Mouse (Mus musculus): ENCODE results near the gene Ap4b1.
"Not testable (repeated sequence)": the region's sequence is repeated elsewhere in the genome, so short reads cannot be mapped to it uniquely, and the experiment has no call there.

Ap4b1 gene

DNA sequence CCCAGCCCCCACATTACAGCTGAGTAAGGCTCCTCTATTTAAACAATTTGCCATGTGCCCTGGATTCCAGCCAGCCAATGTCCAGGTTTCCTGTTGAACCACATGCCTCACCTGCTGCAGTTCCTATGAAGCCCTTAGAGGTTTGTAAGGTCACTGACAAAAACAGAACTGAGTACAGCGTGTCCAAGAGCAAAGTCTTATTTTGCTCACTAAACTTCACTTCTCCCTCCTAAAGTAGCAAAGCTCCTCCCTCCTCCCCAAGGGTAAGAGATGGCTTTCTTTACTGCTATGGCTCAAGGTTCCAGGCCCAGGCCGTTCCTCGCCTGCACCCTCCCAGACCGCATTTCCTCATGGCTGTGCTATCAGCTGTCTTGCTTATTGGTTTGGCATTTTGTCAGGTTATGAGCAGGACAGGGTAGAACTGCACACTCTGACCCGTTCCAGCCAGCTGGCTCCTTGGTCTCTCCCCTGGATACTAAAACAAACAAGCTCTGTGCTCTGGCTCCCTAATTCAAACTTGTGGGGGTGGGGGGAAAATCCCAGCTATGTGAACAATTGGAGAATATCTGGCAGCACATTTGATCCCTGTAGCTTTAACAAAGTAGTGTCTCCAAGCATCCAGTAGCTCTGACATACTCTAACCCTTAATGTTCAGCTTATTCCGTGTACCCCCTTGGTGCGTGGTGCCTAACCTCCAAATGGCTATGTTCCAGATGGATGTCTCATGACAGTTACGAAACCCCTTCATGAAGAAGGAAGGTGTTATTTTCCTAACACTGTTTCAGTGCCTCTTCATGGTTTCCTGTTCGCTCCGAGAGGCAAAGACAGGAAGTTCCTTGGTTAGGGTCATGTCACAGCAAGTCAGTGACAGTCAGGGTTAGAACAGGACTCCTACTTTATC lies 7.4 kb upstream of the Ap4b1 start:
- DNase-seq (ENCODE audit: low spot score), result no peak

DNA sequence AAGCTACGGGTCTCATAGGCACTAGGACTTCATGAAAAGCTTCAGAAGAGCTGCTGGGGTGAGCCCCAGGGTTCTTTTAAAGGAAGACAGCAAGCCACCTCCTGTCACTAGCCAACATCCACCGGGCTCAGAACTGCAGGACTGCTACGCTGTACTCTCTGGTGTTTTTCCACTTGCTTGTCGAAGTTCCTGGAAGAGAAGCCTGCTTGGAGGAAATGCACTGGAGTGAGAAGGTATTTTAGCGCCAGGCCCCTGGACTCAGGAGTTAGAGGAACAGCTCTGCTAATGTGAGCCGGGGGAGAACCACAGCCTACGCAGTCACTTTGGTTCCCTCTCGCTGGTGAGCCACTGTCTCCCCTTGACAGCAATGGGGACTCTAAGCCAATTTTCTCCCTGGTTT lies 6.5 kb upstream of the Ap4b1 start:
- DNase-seq (ENCODE audit: low spot score), result no peak

DNA sequence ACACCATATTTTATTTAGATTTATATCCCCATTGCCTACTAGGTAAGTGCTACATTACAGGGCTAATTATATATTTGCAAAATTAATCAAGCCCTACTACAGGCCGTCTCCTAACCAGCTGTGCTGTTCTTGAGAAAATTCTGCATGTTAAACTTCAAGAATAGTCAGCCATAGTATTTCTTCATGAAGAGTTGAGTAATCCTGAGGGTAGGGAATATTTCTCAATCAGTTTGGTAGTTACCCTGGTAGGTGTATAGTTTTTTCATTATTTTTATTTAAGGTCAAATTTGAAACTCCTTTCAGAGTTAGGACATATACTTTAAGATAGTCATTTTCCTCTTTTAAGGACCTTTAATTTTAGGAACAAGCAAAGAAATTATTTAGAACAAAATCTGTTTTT lies 3.6 kb upstream of the Ap4b1 start:
- DNase-seq (ENCODE audit: low spot score), result no peak

DNA sequence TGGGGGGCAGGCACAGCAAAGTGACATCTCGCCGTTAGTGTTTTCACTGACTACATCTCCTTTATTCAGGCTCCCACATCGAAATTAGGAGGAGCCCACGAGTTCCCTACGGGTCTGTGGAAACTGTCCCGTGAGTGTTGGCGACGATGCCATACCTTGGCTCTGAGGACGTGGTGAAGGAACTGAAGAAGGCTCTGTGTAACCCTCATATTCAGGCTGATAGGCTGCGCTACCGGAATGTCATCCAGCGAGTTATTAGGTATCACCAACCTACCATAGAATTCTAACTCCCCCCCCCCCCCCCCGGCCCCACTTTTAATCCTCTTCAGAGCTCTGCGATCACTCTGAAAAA lies 455 bp downstream of the Ap4b1 start:
- no peak for DNase-seq (ENCODE audit: low spot score)

DNA sequence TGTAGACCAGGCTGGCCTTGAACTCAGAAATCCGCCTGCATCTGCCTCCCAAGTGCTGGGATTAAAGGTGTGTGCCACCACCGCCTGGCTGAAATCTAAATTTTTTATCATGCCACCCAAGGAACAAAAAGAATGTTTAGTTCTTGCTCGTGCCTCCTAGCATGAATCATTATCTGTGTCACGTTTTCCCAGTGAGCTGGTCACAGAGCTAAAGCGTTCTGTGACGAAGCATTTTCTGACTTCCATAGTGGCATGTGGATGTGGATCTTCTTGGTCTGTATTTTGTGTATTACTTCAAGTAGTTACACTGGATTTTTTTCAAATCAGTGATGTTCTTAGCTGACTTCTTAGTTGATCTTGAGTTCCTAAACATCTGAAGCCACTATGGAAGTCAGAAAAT lies 1.6 kb downstream of the Ap4b1 start:
- DNase-seq (ENCODE audit: low spot score), result no peak

DNA sequence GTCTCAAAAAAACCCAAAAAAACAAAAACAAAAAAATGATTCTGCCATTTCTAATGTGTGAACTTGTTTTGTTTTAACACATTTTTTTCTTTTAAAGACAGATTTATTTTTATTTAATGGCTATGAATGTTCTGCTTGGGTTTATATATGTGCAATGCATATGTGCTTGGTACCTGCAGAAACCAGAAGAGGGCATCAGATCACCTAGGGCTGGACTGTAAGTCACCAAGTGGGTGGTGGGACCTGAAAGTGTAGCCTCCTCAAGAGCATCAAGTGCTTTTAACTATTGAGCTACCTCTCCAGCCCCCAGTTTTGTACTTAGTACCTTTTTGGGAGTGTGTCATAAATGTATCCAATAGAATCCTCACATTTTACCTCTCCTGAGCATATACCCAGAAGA lies 18.2 kb downstream of the Ap4b1 start:
- DNase-seq (ENCODE audit: low spot score), result no peak

DNA sequence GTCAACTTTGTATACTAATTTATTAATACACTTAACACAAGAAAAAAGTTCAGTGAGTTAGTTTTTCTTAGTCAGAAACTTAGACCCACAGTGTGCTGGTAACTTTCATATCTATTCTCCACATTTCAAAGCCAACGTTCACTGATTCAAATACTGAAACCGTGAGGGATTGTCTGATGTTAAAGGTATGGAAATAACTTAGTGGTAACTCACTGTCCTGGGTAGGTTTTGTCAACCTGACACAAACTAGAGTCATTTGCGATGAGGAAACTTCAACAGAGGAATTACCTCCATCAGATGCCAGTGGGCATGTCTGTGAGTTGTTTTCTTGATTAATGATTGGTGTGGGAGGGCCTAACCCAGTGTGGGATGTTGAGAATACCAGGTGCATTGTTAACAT lies 19.7 kb downstream of the Ap4b1 start:
- no peak for DNase-seq (ENCODE audit: low spot score)

DNA sequence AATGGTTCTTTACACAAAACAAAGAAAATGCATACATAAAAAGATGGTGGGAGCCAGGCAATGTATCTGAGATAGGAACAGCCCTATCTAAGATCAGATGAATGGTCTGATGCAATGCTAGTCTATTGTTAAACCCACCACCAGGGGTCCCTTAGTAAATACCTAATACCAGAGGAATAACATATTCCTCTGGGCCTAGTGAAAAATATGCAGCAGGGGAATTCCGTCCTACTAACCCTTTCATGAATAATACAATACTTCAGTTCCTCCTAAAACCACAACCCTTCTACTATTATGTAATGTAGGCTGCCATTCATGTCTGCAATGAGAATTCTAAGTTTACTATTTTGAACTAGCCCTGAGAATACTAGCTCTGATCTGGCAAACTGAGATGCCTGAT lies 21.4 kb downstream of the Ap4b1 start:
- DNase-seq (ENCODE audit: low spot score), result not testable (repeated sequence)

DNA sequence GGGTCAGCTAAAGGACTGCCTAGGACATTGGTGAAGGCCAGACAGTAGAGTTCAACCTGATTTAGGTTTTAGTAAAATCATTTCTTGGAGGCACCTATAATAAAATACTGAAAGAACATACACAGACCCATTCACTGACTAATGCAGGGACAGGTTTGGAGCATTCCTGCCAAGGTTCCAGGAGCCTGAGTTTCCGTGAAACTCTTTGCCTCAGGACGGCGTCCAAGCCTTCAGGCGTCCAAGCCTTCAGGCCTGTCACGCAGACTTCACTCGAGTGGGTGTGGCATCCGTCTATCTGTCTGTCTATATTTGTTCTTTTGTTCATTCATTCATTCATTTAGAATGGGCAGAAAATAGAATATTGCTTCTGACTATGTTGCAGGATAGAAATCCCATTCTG lies 21.8 kb downstream of the Ap4b1 start:
- DNase-seq (ENCODE audit: low spot score), result no peak

DNA sequence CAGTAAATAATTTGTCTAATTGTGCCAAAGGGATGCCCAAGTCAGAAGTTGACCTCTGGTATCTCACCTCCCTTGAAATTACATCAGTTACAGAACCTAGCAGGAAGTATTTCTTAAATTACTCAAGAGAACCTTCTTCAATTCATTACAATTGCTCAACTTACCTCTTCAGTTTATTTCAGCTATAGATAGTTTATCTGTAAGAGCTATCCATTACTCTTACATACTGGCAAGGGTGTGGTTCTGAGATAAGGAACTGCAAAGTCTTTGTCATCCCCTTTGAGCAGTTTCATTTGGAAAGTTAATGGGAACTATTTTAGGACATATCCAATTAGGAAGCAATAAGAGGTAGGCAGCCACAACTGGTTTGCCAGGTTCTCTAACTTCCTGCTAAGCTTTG lies 23.1 kb downstream of the Ap4b1 start, which contains the start of gene Bcl2l15:
Gene Bcl2l15 (plus strand): TSS at position 176 of the 400 bp plus-strand sequence.
- no peak for DNase-seq (ENCODE audit: low spot score)

DNA sequence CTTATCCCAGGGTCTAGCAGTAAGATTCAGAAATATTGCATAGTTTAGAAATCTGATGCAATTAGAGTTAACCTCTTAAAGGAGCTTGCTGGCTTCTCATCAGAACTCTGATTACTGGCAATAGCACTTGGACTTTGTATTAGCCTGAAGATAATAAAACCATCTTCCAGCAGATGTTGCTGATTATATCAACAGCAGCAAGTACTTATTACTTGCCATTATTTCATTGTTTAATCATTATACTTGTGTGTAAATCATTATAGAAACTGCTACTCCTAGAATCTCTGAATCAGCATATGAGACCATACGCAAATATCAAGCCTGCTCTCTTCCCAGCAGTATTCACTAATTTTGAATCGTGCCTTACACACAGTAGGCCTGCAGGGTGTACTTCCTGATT lies 24.7 kb downstream of the Ap4b1 start:
- DNase-seq (ENCODE audit: low spot score), result no peak

DNA sequence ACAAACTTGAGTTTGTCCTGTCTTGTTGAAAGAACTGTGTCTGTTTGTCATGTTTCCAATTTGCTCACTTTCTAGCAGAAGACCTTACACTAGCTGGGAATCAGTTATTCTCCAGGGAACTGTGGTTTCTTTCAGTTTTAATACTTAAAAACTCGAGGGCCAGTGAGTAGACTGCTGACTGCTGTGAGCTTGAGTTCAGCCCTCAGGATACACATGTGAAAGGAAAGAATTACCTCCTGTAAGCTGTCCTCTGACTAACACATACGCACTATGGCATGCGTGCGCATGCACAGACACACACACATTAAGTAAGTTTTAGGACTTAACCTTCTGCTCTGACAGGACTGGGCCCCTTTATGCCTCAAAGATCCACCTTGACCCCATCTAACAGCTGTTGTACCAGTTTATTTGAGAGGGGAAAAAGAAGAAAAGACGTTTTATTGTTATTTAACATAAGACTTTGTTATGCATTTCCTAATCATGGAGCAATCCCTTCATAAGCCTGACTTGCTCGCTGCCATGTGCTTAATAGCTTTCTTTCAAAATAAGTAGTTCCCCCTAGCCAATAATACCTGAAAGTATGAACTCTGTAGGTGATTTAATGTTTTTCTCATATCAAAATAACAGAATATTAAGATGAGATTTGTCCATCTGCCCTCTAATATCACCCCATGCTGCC lies 26.1 kb downstream of the Ap4b1 start:
- DNase-seq (ENCODE audit: low spot score), result no peak

DNA sequence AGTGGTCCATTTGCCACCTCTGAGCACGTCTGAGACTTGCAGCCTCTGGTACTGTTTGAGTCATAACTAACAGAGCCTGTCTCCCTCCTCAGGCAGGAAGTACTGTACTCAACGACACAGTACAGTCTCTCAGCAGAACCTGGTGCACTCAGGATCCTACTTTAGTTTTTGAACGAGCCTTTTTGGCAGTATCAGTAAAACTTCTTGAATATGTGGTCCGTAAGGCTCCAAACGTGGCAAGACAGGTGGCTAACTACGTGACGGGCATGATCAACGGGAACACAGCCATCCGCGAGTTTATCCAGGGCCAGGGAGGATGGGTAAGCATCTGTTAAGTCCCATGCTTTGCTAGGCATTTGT lies 26.6 kb downstream of the Ap4b1 start:
- no peak for DNase-seq (ENCODE audit: low spot score)

DNA sequence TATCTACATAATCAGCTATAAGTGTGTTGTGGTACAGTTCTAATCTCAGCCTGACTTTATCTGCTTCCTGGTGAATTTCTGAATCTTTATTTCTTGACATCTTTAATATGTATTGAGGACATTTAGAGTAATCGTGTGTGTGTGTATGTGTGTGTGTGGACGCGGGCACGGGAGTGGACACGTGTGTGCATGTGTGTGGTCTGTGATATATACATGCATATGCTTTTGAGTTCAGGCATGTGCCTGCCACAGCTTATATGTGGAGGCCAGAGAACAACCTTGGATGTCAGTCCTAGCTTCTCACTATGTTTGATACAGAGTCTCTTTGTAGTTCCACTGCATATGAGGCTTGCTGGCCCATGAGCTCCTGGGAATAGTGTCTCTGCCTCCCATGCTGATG lies 27.1 kb downstream of the Ap4b1 start:
- no peak for DNase-seq (ENCODE audit: low spot score)

DNA sequence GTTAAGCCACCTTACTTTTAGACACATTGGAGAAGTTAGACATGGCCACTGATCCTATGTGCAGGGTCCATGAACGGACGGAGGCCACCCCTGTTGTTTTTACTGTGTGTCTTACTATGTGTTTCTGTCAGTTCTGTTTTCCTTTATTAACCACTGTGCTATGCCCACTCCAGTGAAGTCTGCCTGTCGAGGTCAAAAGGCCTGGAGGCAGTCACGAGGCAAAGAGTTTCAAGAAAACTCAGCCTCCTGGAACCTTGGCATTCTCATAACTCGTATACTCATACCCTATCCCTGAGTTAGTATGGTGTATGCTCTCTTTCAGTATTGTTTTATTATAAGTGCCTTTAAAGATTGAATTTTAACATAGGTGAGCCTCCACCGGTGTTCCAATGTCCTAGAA lies 30.4 kb downstream of the Ap4b1 start:
- DNase-seq (ENCODE audit: low spot score), result no peak

DNA sequence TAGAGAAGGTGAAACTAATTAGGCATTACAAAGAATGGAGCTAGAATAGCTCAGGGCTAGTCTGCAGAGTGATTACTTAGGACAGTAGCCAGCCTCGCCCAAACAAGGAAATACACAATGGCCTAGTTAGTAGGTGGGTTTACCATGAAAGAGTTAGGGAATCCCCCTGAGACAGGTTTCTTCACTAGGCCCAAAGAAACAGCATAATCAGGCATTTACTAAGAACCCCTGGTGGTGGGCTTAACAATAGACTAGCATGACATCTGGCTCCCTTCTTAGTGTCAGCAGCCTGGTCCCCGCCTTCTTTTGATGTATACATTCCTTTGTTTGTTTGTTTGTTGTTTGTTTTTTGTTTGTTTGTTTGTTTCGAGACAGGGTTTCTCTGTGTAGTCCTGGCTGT lies 30.9 kb downstream of the Ap4b1 start:
- DNase-seq (ENCODE audit: low spot score), result not testable (repeated sequence)

DNA sequence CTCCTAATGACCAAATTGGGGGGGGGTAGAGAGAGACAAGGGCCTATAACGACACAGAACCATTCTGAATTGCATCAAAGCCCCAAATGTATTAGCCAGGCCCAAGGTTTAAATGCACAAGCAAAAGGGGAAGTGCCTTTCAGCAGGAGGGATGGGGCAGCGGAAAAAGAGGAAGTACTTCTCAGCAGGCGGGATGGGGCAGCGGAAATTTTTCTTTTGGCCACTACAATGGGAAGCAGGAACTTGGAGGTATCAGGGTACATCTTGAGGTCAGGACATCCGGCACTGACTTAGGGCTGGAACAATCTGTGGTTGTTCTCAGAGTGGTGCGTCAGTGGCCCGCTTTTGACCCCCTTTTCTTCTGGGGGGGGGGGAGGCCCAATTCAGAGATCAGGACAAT lies 31.6 kb downstream of the Ap4b1 start:
- not testable (repeated sequence) for DNase-seq (ENCODE audit: low spot score)

DNA sequence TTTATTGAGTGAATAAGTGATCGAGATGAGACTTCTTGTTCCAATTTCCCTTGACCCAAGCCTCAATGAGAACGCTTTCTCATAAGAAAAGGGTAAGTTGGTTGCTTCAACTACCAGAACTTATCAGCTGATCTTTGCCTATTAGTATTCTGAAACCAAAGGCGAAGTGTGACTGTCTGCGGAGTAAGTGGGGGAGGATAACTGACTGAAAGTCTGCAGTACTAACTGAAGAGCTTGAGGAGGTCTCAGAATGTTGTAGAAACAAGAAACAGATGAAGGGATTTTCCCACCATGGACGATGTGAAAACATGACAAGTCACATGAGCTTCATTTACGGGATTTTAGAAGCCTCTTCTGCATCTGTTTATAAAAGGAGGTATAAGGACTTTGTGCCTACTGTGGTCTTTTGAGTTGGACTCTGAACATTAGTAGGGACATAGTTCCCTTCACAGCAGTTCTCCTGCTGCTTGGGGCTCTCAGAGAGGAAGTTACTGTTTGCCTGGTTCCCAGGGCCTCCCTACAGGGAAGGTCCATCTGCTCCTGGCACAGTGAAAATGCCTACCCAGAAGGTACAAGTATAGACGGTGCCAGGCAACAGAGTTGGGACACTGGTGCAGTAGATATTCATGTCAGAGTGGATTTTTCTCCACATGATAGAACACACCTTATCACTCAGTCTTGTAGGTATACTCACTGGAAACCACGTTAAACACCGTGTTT lies 41.5 kb downstream of the Ap4b1 start:
- DNase-seq (ENCODE audit: low spot score), result no peak

DNA sequence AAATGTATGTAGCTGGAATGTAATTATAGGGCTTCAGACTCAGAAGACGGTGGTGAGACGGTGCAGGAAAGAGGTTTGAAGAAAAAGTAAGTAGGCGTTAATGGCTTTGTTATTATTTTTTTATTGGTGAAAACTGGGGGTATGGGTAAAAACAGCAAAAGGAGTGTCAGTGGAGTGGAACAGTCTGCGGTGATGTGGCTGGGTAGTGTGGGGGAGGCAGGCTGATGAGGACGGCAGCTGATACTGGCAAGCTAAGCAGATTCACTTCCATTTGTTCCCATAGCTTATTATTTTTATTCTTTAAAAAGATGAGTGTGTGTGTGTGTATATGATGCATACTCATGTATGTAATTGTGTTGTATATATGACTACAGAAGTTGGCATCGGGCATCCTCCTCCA lies 42.2 kb downstream of the Ap4b1 start:
- no peak for DNase-seq (ENCODE audit: low spot score)

DNA sequence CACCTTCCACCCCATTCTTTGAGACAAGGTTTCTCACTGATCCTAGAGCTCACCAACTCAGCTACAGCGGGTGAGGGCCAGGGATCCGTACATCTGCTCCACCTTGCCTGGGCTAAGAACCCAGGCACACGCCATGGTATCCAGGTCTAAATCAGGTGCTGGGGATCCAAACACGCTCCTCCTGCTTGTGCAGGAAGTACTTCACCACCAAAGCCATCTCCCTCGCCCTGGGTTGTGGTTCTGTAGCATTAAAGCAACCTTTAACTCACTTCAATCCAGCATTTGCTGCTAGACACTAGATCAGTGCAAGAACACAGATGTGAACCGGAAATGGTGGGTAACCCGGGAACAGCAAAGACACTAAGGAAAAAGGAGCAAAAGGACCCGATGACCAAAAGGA lies 42.6 kb downstream of the Ap4b1 start:
- DNase-seq (ENCODE audit: low spot score), result no peak

DNA sequence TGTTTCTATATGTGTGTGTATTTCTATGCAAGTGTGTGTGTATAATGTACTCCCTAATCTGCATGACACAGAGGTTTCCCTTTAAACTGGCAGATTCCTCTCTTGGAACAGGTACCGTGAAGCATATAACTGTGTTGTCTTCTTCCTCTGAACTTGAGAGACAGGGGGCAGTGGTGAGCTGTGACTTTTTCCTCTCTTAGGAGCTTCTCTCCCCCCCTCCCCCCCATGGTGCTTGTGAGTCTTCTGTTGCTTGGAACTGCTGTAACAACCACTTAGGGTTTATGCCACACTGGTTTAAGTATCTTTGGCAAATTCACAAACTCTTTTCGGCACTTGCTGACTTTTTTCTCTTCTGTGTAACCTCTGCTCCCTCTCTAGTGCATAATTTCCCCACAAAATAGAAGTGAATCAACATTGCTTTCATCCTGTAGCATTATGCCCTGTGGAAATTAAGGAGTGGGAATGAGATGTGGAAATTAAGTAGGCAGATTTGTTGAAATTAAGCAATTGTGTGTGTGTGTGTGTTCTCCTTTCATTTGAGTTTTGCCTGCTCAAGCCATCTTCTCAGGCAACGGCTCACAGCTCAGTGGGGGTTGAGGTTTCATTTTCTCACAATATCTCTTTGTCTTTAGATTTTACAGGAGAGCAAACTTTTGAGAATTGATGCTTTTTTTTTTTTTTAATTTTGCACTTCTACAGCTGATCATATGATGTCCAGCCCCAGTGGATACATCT lies 43.4 kb downstream of the Ap4b1 start:
- DNase-seq (ENCODE audit: low spot score), result peak; percentile 14

DNA sequence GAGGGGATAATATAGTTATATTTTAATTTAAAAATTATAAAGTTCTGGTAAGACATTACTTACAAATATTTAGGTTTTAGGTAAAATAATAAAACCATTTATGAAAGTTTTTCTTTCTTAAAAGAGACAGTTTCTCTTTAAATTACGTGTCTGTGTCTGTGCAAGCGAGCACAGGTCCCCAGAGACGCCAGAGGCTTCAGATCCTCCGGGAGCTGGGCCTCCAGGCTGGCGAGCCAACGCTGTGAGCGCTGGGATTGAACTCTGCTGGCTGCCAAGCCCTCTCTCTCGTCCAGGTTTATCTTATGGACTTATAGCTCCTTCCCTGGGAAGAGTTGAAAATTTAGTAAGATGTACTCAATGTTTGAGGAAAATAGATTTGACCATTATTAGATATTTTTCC lies 44.5 kb downstream of the Ap4b1 start:
- DNase-seq (ENCODE audit: low spot score), result no peak

Data from embryo, embryonic 10 days (tissue).